Mouse (Mus musculus) embryonic fibroblast, embryonic 13.5 days (primary cell): ENCODE measurements around the gene Mrap. TPM values are rescaled to one million over a fixed set of nuclear protein-coding genes. Genes with fewer than 3 reads are reported as not detected.

Experiments used
- H3K27ac ChIP-seq: 2 replicates; pipeline ENCODE4 v1.5.1; 2012; ENCODE audit warnings: low read length, control low read depth, inconsistent platforms; ENCODE audit not compliant: insufficient read depth
- H3K4me1 ChIP-seq: 2 replicates; pipeline ENCODE4 v1.6.1; 2011; ENCODE audit warnings: low read length; ENCODE audit not compliant: control insufficient read depth, insufficient read depth
- H3K4me3 ChIP-seq: 2 replicates; pipeline ENCODE4 v1.5.1; 2011; ENCODE audit warnings: mild to moderate bottlenecking, control low read depth, low read length; ENCODE audit not compliant: insufficient read depth
- CTCF ChIP-seq: IDR thresholded peaks from 2 replicates; pipeline ENCODE4 v1.5.1; 2011; ENCODE audit warnings: mild to moderate bottlenecking, control low read depth, low read length, moderate library complexity, borderline replicate concordance; ENCODE audit not compliant: insufficient read depth
- POLR2A ChIP-seq: IDR thresholded peaks from 2 replicates; pipeline ENCODE4 v1.6.1; 2011; ENCODE audit warnings: low read depth, mild to moderate bottlenecking, control low read depth, low read length, moderate library complexity
- polyA plus RNA-seq: library from polyadenylated mRNA; stranded (reverse); fragments of >200 nt; gene quantifications from 2 replicates; pipeline ENCODE4 v1.2.4, GENCODE M21; 2011; ENCODE audit warnings: low read depth; ENCODE audit not compliant: missing spikeins, insufficient read length

The Mrap gene
- polyA plus RNA-seq, 1 experiment: not detected

GRCm38 (mm10) chr16:90747143-90747542 lies 9.1 kb downstream of the Mrap start:
- no peaks in the 10 kb centered on the region for H3K4me1 ChIP-seq
- H3K4me3 ChIP-seq: no peak overlapping the region
- TF ChIP-seq CTCF: no peak
- TF ChIP-seq POLR2A: no peak
- H3K27ac ChIP-seq: no peak overlapping the region

DNA sequence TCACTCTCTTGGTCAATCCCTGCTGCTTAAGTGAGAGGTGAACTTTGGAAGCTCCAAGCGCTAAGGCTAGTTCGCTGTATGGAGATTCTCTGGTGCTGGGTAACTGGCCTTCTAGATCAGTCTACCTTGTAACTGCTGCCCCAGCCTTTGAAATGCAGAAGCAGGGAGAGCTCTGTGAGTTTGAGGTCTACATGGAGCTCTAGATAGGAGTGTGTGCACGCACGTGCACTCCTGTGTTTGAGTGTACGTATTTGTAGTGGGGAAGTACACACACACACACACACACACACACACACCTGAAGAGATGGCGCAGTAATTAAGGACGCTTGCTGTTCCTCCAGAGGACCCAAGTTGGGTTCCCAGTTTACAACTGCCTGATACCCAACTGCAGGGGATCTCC lies 10.2 kb downstream of the Mrap start:
- H3K4me3 ChIP-seq: no peak overlapping the region
- H3K4me1 ChIP-seq: no peaks in the 10 kb centered on the region
- TF ChIP-seq CTCF (no peak), POLR2A (no peak)
- no peak overlapping the region for H3K27ac ChIP-seq

DNA sequence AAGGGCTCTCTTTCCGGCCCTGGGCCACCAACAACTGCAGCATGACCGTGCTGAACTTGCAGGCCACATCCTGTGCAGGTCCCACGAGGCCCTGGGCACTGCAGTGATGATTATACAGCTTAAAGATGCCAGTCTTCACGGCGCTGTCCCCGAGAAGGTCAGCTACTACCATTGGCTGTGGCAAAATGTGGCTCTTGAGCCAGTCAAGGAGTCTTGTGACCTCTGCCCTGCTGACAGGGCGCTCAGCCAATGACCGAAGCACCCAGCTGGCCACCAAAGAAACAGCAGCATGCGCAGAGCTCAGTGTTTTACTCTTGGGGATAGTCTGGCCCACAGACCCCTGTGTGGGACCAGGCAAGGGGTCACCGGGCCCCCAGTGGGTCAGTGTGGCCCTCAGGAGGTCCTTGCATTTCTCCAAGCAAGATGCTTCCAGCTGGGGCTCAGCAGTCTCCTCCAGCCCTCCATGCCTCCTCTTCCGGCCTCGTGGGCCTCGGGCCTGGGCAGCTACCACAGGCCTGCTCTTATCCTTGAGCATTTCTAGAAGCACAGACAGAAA lies 15.5 kb downstream of the Mrap start:
- H3K27ac ChIP-seq: no peak overlapping the region
- TF ChIP-seq CTCF (no peak), POLR2A (no peak)
- no peaks in the 10 kb centered on the region for H3K4me1 ChIP-seq
- no peak overlapping the region for H3K4me3 ChIP-seq

DNA sequence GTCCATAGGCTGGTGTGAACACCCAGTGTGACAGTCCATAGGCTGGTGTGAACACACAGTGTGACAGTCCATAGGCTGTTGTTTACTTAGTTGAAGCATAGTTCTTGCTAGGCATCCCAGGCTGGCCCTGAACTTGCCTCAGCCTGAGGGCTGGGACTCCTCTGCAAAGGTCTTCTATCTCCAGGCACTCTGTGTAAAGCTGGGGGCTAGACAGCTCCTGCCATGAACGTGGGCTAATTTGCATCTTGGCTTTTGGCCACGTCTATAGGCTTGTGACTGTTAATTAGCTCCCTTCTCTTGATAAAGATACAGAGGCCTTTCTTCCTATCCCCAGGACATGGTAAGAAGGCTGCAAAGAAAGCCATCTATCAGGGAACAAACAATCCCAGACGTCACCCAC lies 21.3 kb downstream of the Mrap start:
- H3K27ac ChIP-seq: no peak overlapping the region
- H3K4me1 ChIP-seq: no peaks in the 10 kb centered on the region
- H3K4me3 ChIP-seq: no peak overlapping the region
- TF ChIP-seq CTCF (no peak), POLR2A (no peak)

- H3K4me3 ChIP-seq: no peak overlapping the region
- TF ChIP-seq CTCF: no peak
- TF ChIP-seq POLR2A: no peak
- H3K4me1 ChIP-seq: peaks cover 5% of the 10 kb centered on the region
- H3K27ac ChIP-seq: no peak overlapping the region
These were observed 22.5 kb downstream of the Mrap start for GRCm38 (mm10) chr16:90760515-90760914.

DNA sequence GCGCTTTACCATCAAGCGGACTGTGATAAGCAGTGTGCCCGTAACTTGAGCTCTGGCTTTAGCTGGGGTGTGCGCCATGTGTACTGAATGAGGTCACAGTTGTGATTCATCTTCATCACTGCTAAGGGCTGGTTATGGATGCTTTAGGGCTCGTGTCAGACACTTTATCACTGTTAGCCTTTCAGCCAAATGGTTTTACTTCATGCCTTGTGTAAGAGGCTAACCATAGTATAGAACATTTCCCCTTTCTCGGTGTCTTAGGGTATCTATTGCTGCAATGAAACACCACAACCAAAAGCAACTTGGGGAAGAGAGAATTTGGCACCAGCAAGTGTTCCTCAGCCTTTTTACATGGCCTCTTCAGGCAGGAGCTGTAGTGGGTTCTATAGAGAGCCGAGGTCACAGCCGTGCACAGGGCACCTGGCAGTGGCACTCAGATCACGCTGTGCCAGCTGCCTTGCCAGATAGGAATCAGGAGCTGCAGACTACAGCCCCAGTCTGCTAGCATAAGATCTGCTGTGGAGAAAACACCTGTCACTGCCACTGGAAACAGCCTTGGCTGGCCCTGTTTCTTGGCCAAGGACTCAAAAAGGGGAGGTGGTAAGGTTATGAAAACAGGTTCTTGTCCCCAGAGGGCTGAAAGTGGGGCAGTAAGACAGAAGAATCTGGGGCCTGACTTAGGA lies 27.3 kb downstream of the Mrap start:
- TF ChIP-seq POLR2A: no peak
- TF ChIP-seq CTCF: no peak
- H3K4me1 ChIP-seq: peaks cover 7% of the 10 kb centered on the region
- no peak overlapping the region for H3K27ac ChIP-seq
- H3K4me3 ChIP-seq: no peak overlapping the region

DNA sequence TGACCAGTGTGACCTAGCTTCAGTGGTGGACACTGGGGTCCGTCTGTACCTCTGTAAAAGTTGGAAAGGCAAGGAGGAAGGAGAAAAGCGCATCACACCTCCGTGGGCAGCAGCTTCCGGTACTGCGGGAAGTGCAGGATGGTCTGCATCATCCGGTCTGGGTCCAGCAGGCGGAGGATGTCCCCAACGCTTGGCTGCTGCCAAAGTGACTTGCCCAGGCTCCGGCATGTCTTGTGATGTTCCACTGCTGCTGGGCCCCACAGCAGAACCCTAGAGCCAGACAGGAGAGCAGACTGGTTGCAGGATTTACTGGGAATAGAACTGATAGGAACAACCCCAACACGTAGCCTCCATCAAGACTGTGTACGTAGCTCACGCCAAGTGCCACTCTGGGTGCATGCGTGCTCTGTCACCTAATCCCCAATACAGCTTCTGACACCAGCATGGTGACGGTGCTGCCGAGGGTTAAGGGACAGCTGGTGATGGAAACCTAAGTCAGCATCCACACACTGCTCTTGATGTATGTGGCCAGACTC lies 29.0 kb downstream of the Mrap start:
- H3K27ac ChIP-seq: no peak overlapping the region
- TF ChIP-seq POLR2A (no peak), CTCF (no peak)

GRCm38 (mm10) chr16:90774216-90774615 lies 36.2 kb downstream of the Mrap start:
- Histone ChIP-seq H3K27ac (no peak overlapping the region), H3K4me3 (no peak overlapping the region), H3K4me1 (no peaks in the 10 kb centered on the region)
- TF ChIP-seq CTCF: no peak
- TF ChIP-seq POLR2A: no peak

More for the DNA sequence above, 29.0 kb downstream of the Mrap start:
- H3K4me1 ChIP-seq: peaks cover 7% of the 10 kb centered on the region
- H3K4me3 ChIP-seq: no peak overlapping the region

GRCm38 (mm10) chr16:90774646-90775045 lies 36.6 kb downstream of the Mrap start:
- H3K27ac ChIP-seq: no peak overlapping the region
- no peaks in the 10 kb centered on the region for H3K4me1 ChIP-seq
- no peak overlapping the region for H3K4me3 ChIP-seq
- TF ChIP-seq CTCF (no peak), POLR2A (no peak)

DNA sequence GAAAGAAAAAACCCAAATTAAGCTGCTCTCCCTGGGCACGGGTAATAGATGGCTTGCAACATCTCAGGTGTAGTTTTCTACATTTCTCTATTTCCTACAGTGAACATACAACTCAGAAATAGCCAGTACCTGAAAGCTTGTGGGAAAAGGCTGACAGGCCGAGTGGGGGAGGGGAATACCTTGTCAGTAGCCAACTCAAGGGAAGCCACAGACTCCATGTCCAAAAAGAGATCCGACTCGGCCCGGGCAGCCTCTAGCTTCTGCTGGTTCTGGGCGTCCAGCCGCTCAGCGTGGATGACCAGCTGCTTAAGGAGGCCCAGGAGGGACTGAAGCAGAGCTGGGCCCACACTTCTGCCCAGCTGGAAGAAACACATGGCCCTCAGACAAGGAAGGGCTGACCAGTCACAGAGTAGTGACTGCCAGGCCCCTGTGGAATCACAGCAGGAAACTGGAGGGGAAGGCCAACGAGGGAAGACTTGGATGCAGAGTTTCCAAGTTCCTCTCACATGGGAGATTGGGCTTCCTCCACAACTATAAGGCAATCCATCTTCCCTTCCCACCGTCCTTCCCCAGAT lies 38.0 kb downstream of the Mrap start:
- no peak overlapping the region for H3K4me3 ChIP-seq
- no peak overlapping the region for H3K27ac ChIP-seq
- no peak for TF ChIP-seq POLR2A
- TF ChIP-seq CTCF: no peak
- H3K4me1 ChIP-seq: no peaks in the 10 kb centered on the region
